Mouse (Mus musculus) forebrain, embryonic 15.5 days (tissue): ENCODE results near the gene Rmi2. TPM values are rescaled to one million over a fixed set of nuclear protein-coding genes. Genes with fewer than 3 reads are reported as not detected.
A peak's percentile ranks its signal among the peaks of the same experiment; 100 is the strongest.
"Not testable (repeated sequence)": the region's sequence is repeated elsewhere in the genome, so short reads cannot be mapped to it uniquely, and the experiment has no call there.

ENCODE experiments used
- ATAC-seq: fragments of 200-750 bp; cut with Nextera tagmentation; replicated peaks from 2 replicates; pipeline ENCODE4 v1.8.0; 2017; ENCODE audit warnings: mild to moderate bottlenecking, moderate TSS enrichment, moderate library complexity
- H3K27ac ChIP-seq: fragments of 300-500 bp; sonication (generic); replicated peaks from 2 replicates; pipeline ENCODE4 v1.5.1; 2015; ENCODE audit warnings: mild to moderate bottlenecking, inconsistent platforms
- H3K27me3 ChIP-seq: fragments of 300-500 bp; sonication (generic); 2 replicates; pipeline ENCODE4 v1.6.1; 2015; ENCODE audit warnings: inconsistent platforms
- H3K36me3 ChIP-seq: fragments of 300-500 bp; sonication (generic); 2 replicates; pipeline ENCODE4 v1.6.1; 2015; ENCODE audit warnings: mild to moderate bottlenecking, inconsistent platforms
- H3K4me1 ChIP-seq: fragments of 300-500 bp; sonication (generic); 2 replicates; pipeline ENCODE4 v1.6.1; 2015; ENCODE audit warnings: inconsistent platforms
- H3K4me2 ChIP-seq: fragments of 300-500 bp; sonication (generic); replicated peaks from 2 replicates; pipeline ENCODE4 v1.6.1; 2015; ENCODE audit warnings: mild to moderate bottlenecking, inconsistent platforms
- H3K4me3 ChIP-seq: fragments of 300-500 bp; sonication (generic); 2 replicates; pipeline ENCODE4 v1.5.1; 2015; ENCODE audit warnings: mild to moderate bottlenecking, inconsistent platforms
- H3K9ac ChIP-seq: fragments of 300-500 bp; sonication (generic); replicated peaks from 2 replicates; pipeline ENCODE4 v1.6.1; 2015; ENCODE audit warnings: mild to moderate bottlenecking, inconsistent platforms
- H3K9me3 ChIP-seq: fragments of 300-500 bp; sonication (generic); 2 replicates; pipeline ENCODE4 v1.6.1; 2016; ENCODE audit warnings: inconsistent platforms
- whole genome bisulfite sequencing: fragments of 180-500 bp; shearing (Covaris S2); methylation state at CpG from one replicate; pipeline ENCODE4 v1.1.7; 2015; ENCODE audit warnings: mixed read lengths; 5-methylcytosine and 5-hydroxymethylcytosine counted together
- polyA plus RNA-seq: library from polyadenylated mRNA; unstranded; fragments of >200 nt; fragmentation: Nextera tagmentation; extraction: Ambion mirVana; gene quantifications from 2 replicates; pipeline ENCODE4 v1.2.1, GENCODE M21; 2015

The Rmi2 gene
- polyA plus RNA-seq, 1 experiment from 2014 or later = 0.94 TPM

DNA sequence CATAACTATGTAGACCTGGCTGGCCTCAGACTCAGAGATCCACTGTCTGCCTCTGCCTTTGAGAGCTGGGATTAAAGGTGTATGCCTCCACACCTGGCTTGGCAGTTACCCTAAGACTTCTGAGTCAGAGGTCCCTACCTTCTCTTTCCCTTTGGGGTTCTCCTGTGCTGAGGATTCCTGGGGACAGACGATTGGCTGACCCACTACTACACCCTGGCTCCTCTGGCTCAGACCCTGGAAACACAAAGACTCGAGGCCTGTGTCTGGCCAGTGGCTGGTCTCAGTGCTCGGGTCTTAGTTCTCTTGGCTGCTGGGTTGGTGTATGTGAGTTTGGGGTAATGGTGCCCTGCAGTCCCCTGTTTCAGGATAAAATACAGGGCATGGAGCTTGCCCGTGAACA, 16.0 kb downstream of the Rmi2 start:
- no peak for ATAC-seq
- H3K9ac ChIP-seq = no peak overlapping the region
- 54% methylated on average over 4 of the region's 4 CpGs for WGBS
- peaks cover 11% of the 10 kb centered on the region for H3K4me1 ChIP-seq
- no peak overlapping the region for H3K4me2 ChIP-seq
- no peaks in the 10 kb centered on the region for H3K9me3 ChIP-seq
- H3K36me3 ChIP-seq = no peaks in the 10 kb centered on the region
- no peak overlapping the region for H3K27ac ChIP-seq
- no peak overlapping the region for H3K4me3 ChIP-seq
- no peaks in the 10 kb centered on the region for H3K27me3 ChIP-seq

DNA sequence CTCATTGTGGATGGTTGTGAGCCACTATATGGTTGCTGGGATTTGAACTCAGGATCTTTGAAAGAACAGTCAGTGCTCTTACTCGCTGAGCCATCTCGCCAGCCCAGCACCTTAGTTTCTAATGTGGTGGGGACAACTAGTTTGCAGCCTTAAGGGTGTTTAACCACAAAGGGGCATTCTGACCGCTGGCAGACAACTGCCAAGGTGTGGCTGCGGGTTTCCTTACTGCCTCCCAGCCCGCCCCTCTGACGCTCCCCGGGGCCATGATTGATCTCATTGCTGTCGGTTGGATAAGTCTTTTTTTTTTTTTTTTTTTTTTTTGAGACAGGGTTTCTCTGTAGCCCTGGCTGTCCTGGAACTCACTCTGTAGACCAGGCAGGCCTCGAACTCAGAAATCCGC, 17.4 kb downstream of the Rmi2 start:
- 95% methylated on average over 10 of the region's 10 CpGs for WGBS
- H3K9me3 ChIP-seq = not testable (repeated sequence)

DNA sequence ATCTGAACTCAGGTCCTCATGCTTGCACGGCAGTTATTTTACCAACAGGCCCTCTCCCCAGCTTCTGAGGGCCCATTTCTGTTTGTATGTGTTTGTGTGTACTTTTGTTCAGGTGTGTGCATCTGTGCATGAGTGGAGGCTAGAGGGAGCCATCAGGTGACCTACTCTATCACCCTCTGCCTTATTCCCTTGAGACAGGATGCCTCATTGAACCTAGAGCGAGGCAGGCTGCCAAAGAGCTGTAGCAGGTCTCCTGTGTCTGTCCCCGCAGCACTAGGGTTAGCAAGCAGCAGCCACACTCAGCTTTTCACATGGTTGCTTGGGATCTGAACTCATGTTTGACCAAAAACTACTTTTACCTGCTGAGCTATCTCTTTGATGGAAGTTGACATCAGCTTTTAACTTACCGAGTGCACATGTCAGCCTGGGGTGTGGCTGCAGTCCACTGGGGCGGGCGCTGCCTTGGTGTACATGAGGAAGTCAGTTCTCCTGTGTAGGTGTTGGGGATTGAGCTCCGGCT, 24.9 kb downstream of the Rmi2 start:
- Histone ChIP-seq H3K27me3 (no peaks in the 10 kb centered on the region), H3K9ac (no peak overlapping the region), H3K4me3 (no peak overlapping the region), H3K9me3 (no peaks in the 10 kb centered on the region), H3K4me1 (no peaks in the 10 kb centered on the region), H3K36me3 (no peaks in the 10 kb centered on the region), H3K4me2 (no peak overlapping the region), H3K27ac (no peak overlapping the region)
- WGBS = 96% methylated on average over 7 of the region's 7 CpGs
- no peak for ATAC-seq

More for the DNA sequence above, 17.4 kb downstream of the Rmi2 start:
- H3K4me1 ChIP-seq = peaks cover 11% of the 10 kb centered on the region
- not testable (repeated sequence) for ATAC-seq, H3K36me3 ChIP-seq, H3K4me3 ChIP-seq, H3K27ac ChIP-seq, H3K9ac ChIP-seq, H3K27me3 ChIP-seq, H3K4me2 ChIP-seq

DNA sequence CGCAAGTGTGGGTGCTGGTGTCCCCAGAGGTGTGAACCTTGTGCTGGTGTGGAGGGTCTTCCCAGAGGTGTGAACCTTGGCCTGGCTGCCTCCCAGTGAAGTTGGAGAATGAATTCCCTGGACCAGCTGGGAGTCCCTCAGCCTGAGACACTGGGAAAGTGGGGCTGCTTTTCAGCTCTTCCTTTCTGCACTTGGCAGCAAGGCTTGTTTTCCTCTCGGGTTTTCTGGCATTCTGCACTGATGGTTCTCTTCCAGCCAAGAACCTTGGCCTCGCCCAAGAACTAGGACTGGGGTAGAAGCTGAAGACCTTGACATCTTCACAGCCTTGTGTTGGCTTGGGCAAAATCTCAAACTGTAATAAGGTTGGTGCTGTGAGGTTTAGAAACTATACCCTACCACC, 26.5 kb downstream of the Rmi2 start:
- no peak overlapping the region for H3K4me3 ChIP-seq
- H3K27me3 ChIP-seq = no peaks in the 10 kb centered on the region
- 73% methylated on average over 3 of the region's 3 CpGs for WGBS

DNA sequence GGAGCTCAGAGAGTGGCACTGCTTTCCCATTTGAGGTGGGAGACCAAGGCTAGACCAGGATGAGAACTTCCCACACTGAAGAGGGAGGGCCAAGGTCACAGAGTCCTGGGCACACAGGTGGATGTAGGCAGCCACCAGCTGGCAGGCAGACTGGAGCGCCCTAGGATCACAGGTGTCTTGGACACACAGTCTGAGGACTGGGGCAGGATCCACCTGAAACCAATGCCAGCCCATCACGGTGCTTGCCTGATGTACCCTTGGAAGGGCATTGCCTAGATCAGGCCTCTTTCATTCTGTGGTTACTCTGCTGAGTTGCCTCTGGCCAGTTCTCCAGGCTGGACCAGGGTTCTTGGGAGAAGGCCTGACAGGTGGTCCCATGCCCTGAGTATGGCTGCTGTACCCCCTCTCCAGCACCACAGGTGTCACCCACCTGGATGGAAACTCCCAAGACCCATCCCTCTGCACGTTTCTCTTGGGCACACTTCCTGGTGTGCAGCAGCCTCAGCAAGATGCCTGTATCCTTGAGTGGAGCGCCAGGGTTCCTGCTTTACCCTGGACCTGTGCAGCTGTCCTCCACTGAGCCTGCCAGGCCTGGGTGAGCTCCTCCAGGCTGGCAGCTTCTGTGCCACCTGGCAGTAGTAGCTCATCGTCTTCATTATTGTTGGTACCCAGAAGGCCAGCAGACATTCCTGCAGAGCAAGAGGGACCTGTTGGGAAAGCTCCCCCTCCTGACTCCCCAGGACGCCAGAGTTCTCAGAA, 30.2 kb downstream of the Rmi2 start:
- WGBS = 90% methylated on average over 6 of the region's 6 CpGs
- no peaks in the 10 kb centered on the region for H3K4me1 ChIP-seq
- no peaks in the 10 kb centered on the region for H3K9me3 ChIP-seq
- H3K27me3 ChIP-seq = no peaks in the 10 kb centered on the region
- no peak overlapping the region for H3K9ac ChIP-seq
- no peak overlapping the region for H3K4me2 ChIP-seq
- H3K27ac ChIP-seq = no peak overlapping the region
- H3K4me3 ChIP-seq = no peak overlapping the region
- no peaks in the 10 kb centered on the region for H3K36me3 ChIP-seq
- no peak for ATAC-seq

More for the DNA sequence above, 26.5 kb downstream of the Rmi2 start:
- no peak for ATAC-seq
- Histone ChIP-seq H3K9me3 (no peaks in the 10 kb centered on the region), H3K4me1 (no peaks in the 10 kb centered on the region), H3K27ac (no peak overlapping the region), H3K36me3 (no peaks in the 10 kb centered on the region), H3K9ac (no peak overlapping the region), H3K4me2 (no peak overlapping the region)

DNA sequence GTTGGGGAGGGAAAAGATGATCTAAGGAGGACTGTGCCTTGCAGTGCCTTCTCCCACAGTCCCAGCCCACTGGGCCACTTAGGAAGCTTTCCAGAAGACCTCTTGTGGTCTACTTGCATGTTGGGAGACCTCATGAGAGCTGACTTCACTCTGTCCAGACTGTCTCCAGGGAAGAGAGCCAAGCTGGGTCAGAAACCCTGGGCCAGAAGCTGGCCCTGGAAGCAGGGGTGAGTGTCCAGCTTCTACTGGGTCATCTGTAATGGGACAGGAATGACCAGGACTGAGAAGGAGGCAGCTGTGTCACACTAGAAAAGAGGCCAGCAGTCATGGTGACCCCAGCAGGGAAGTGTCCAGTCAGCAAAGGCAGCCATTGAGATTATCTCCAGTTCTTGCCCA, 30.7 kb downstream of the Rmi2 start:
- Histone ChIP-seq H3K4me1 (no peaks in the 10 kb centered on the region), H3K9ac (no peak overlapping the region), H3K4me2 (no peak overlapping the region), H3K27me3 (no peaks in the 10 kb centered on the region), H3K9me3 (no peaks in the 10 kb centered on the region), H3K36me3 (no peaks in the 10 kb centered on the region), H3K4me3 (no peak overlapping the region), H3K27ac (no peak overlapping the region)
- no peak for ATAC-seq

DNA sequence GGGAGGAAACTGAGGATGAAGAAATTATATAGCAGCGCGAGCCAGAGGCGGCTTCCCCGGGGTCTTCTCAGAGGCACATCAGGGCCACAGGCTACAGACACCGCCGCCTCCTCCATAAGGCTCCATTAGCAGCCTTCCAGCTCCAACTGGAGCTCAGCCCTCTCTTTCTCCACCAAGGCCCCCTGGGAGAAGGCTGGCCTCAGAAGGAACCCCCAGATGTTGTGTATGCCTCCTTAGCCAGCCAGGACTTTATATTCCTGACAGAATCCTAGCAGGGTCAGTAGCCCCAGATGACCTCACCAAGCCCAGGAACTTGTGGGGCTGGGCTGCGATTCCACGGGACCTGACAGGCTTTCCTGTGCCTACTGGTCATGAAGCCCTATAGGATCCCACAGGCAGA, 32.0 kb downstream of the Rmi2 start:
- no peaks in the 10 kb centered on the region for H3K27me3 ChIP-seq
- no peak overlapping the region for H3K4me3 ChIP-seq
- H3K9me3 ChIP-seq = no peaks in the 10 kb centered on the region
- no peak for ATAC-seq
- no peak overlapping the region for H3K27ac ChIP-seq
- no peak overlapping the region for H3K4me2 ChIP-seq
- H3K4me1 ChIP-seq = no peaks in the 10 kb centered on the region
- 93% methylated on average over 8 of the region's 8 CpGs for WGBS
- no peaks in the 10 kb centered on the region for H3K36me3 ChIP-seq
- no peak overlapping the region for H3K9ac ChIP-seq

DNA sequence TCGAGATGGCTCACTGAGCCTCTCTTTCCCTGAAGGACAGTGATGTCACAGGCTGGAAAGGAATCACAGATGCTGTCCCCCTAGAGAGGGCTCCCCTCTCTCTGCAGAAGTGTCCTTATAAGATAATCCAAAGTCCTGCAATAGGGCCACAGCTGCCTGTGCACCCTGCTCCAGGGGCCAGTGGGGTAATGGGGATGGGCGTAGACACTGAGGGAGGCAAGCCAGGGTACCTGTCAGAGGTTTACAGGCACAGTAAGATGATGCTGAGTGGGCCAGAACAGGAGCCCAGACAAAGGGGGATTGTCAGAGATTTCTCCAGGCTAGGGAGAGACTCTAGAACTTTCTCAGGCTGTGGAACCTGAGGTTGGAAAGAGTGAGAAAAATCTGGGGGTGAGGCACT, 32.6 kb downstream of the Rmi2 start:
- H3K9me3 ChIP-seq = no peaks in the 10 kb centered on the region
- no peaks in the 10 kb centered on the region for H3K36me3 ChIP-seq
- H3K4me1 ChIP-seq = no peaks in the 10 kb centered on the region
- no peak overlapping the region for H3K4me3 ChIP-seq
- H3K27ac ChIP-seq = no peak overlapping the region
- H3K9ac ChIP-seq = no peak overlapping the region
- no peak for ATAC-seq
- WGBS = 90% methylated on average over 2 of the region's 2 CpGs
- H3K4me2 ChIP-seq = no peak overlapping the region
- no peaks in the 10 kb centered on the region for H3K27me3 ChIP-seq

DNA sequence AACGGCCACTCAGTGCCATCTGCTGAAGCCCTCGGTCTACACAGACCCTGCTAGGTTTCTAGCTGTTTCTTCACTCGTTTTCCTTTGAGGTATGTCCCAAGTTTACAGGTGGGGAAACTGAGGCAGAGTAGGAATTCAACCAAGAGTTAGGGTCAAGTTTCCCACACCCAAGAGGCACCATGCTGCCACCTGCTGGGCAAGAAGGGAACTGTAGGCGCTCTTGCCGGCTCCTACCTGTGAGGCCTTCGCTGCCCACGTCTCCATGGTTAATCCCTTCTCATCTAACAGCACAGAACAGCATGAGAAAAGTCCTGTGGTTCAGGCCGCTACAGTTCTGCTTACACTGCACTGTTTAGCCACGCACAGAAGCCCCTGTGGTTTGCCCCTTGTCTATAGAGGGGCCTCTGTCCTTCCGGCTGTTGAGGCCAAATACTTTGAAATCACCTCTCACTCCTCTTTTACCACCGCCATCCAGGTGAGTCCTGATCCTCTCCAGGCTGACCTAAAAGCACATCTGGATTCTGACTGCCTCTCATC, 33.1 kb downstream of the Rmi2 start:
- Histone ChIP-seq H3K4me1 (no peaks in the 10 kb centered on the region), H3K4me2 (no peak overlapping the region), H3K4me3 (no peak overlapping the region), H3K27ac (no peak overlapping the region), H3K9me3 (no peaks in the 10 kb centered on the region), H3K36me3 (no peaks in the 10 kb centered on the region), H3K27me3 (no peaks in the 10 kb centered on the region), H3K9ac (no peak overlapping the region)
- no peak for ATAC-seq
- WGBS = 34% methylated on average over 11 of the region's 11 CpGs

DNA sequence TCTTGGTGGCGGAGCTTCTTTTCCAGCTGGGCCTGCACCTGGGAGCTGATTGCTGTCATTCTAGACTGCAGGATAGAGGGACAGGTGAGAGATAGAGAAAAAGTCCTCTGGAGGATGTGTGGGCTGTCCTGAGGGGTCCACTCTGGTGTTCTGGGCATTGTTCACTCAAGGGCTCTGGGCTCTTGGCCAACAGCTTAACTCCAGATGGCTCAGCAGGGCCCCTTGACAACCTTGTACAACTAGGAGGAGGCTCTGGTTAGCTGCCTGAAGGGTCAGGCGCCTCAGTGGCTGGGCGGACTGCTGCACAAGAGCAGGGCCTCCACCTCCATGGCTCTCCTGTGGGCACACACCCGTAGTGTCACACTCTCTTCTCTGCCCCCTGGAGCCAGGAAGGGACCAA, 36.1 kb downstream of the Rmi2 start:
- no peak overlapping the region for H3K4me2 ChIP-seq
- WGBS = 52% methylated on average over 4 of the region's 4 CpGs
- H3K27ac ChIP-seq = no peak overlapping the region
- H3K27me3 ChIP-seq = no peaks in the 10 kb centered on the region
- H3K4me1 ChIP-seq = no peaks in the 10 kb centered on the region
- H3K9ac ChIP-seq = no peak overlapping the region
- no peak overlapping the region for H3K4me3 ChIP-seq
- no peaks in the 10 kb centered on the region for H3K9me3 ChIP-seq
- no peaks in the 10 kb centered on the region for H3K36me3 ChIP-seq
- no peak for ATAC-seq

DNA sequence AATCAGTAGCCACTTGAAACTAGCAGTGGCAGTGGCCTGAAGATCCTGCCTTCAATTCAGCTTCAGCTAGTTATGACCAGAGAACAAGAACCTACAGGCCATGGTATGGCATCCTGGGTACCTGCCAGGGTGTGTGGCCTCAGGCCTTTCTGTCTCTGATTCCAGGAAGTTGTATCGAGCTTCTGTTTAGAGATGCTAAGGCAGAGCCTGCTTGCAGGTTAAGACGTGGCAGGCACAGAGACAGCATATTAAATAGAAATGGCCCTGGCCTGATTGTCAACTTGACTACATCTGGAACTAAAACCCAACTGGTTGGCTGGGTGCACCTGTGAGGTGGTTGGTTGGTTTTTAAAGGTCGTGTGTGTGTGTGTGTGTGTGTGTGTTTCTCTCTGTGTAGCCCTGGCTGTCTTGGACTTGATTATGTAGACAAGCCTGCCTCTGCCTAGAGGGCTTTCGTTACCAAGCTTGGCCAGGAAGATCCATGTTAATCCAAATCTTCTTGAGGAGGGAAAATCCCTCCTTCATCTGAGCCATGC, 38.0 kb downstream of the Rmi2 start:
- 71% methylated on average over 4 of the region's 4 CpGs for WGBS
- H3K4me2 ChIP-seq = no peak overlapping the region
- no peak for ATAC-seq
- no peak overlapping the region for H3K4me3 ChIP-seq
- H3K4me1 ChIP-seq = no peaks in the 10 kb centered on the region
- H3K27ac ChIP-seq = no peak overlapping the region
- no peaks in the 10 kb centered on the region for H3K36me3 ChIP-seq
- H3K27me3 ChIP-seq = no peaks in the 10 kb centered on the region
- H3K9ac ChIP-seq = no peak overlapping the region
- no peaks in the 10 kb centered on the region for H3K9me3 ChIP-seq

DNA sequence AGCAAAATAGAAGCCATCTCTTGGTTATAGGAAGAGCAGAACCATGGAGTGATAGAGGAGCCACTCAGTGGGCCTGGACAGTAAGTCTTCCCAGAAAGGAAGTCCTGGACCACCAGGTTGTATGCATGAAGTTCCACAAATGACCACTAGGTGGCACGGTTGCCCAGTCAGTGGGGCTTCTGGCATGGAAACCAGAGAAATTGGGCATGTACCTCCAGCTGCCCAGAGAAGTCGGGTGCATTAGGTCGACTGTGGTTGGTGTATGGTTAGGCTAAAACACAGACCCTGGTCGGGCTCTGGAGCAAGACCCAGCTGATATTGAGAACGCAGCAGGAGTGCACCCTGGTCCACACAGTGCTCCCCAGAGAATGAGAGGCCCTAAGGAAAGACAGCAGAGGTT, 38.8 kb downstream of the Rmi2 start:
- no peak overlapping the region for H3K4me3 ChIP-seq
- 6% methylated on average over 5 of the region's 5 CpGs for WGBS
- H3K4me2 ChIP-seq = no peak overlapping the region
- no peaks in the 10 kb centered on the region for H3K36me3 ChIP-seq
- H3K9ac ChIP-seq = no peak overlapping the region
- no peaks in the 10 kb centered on the region for H3K4me1 ChIP-seq
- H3K27me3 ChIP-seq = no peaks in the 10 kb centered on the region
- H3K9me3 ChIP-seq = no peaks in the 10 kb centered on the region
- no peak overlapping the region for H3K27ac ChIP-seq
- ATAC-seq = peak; percentile 55

DNA sequence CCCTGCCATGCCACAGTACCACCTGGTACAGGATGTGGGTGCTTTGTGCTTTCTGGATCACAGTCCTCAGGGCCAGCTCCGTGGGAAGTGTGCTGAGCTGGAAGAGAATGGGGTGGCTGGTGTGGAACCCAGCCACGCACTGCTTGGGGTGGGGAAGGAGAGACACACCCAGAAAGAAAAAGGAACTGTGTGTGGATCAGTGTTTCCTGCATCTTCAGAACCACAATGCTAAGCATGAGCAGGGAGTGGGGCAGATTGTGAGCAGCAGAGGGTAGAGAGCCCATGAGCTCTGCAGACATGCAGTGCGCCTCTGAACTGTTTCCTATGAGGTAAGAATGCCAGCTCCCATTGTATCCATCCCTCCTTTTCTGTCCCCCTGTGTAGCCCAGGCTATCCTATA, 43.4 kb downstream of the Rmi2 start:
- Histone ChIP-seq H3K9me3 (no peaks in the 10 kb centered on the region), H3K27ac (no peak overlapping the region), H3K36me3 (no peaks in the 10 kb centered on the region), H3K4me3 (no peak overlapping the region), H3K4me2 (no peak overlapping the region), H3K4me1 (no peaks in the 10 kb centered on the region), H3K9ac (no peak overlapping the region), H3K27me3 (no peaks in the 10 kb centered on the region)
- WGBS = 84% methylated on average over 3 of the region's 3 CpGs
- ATAC-seq = no peak
